Mouse (Mus musculus): ENCODE measurements around the gene Sbpl.

Gene Sbpl

GRCm38 (mm10) chr17:23955174-23955573 is at the start of gene Sbpl:
Gene Sbpl, minus strand, starts transcription at chr17:23955274.
- no peak for DNase-seq (ENCODE audit: low spot score)

GRCm38 (mm10) chr17:24004071-24004665 is 49.1 kb upstream of the Sbpl start:
- DNase-seq (ENCODE audit: low spot score), result no peak

DNA sequence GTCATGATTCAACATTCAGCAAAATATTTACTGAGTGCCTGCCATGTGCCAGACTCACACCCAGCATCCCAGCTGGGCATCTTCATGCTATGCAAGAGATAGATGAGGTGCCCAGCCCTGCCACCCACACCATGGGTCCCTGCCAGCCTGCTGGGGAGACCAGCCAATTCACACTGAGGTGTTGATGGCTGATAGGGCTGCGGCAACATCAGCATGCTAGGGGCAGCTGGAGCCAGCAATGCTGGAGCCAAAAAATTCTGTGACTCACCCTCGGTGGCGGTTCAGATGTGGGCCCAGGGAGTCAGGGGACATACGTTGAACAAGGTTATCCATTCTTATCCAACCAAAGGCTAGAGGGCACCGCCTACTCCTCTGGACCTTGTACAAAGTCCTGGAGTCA is 45.3 kb upstream of the Sbpl start:
- peak; percentile 32 for DNase-seq (ENCODE audit: low spot score)

DNA sequence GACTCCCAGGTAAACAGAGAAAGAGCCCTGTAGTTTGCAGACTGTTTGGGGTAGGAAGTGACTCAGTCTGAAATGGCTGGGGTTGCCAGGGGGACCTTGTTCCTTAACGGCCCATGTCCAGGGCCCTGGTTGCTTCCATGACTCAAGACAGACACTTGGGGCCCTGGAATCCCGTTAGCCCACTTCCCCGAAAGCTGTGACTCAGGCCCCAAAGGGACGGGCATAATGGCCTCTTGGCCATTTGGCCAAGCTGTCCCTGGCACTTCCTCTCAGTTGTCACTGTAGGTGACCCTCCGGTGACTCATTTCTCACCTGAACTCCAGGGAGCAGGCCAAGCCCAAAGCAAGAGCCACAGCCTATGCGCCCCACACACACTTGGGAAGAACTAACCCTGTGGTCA is 43.3 kb upstream of the Sbpl start:
- no peak for DNase-seq (ENCODE audit: low spot score)

DNA sequence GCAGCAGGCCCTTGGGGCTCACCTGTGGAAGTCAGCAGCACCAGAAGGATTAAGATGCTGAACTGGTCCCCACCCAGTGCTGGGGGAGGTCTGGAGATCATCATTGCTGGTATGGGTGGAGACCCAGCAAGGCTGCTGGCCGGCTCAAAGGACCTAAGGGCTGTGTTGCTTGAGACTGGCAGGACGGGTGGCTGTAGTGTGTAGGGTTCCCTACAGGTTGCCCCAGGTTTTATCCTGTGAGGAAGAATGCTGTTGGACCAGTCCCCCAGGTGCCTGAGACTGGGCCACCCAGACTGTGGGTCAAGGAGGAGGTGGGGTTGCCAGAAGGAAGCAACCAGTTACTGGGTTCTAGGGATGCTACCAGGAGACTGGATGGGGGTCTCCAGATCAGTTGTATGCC is 42.8 kb upstream of the Sbpl start, which contains the start of gene Prss22:
Gene Prss22, minus strand, starts transcription at position 200 of the 400 bp plus-strand sequence.
- no peak for DNase-seq (ENCODE audit: low spot score)

DNA sequence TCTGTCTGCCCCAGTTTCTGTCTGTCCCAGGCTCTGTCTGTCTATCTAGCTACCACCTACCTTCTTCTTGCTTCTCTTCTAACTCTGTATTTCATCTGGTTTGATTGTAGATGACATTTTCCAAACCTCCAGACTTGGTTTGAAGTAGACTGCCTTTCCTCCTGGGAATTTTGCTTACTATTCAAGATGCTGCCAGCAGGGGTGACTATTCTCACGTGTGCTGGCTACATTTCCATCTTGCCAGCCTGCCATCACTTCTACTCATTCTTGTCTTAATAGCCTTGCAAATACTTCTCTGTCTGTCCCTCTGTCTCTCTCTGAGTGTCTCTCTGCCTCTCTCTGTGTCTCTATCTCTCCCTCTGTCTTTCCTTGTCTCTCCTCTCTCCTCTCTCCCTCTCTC is 40.3 kb upstream of the Sbpl start:
- no peak for DNase-seq (ENCODE audit: low spot score)

DNA sequence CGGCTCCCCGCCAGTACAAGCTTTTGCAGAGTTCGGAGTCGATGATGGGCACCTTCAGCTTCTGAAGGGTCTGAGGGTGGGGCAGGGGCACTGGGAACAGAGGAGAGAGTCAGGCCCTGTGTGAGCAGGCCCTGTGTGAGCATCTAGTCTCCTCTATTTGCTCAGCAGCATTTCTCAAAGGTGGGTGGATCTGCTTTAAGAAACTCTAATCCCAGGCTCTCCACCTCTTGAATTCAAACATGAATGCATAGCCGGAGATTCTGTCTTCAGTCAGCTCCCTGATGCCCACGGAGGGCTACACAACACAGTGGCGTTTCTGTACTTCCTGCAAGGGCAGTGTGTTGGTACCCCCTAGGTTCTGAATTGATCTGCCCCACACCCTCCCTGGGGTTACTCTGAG is 39.6 kb upstream of the Sbpl start:
- no peak for DNase-seq (ENCODE audit: low spot score)

- peak; percentile 90 for DNase-seq (ENCODE audit: low spot score)
These were observed 38.7 kb upstream of the Sbpl start for GRCm38 (mm10) chr17:23993559-23994428.

DNA sequence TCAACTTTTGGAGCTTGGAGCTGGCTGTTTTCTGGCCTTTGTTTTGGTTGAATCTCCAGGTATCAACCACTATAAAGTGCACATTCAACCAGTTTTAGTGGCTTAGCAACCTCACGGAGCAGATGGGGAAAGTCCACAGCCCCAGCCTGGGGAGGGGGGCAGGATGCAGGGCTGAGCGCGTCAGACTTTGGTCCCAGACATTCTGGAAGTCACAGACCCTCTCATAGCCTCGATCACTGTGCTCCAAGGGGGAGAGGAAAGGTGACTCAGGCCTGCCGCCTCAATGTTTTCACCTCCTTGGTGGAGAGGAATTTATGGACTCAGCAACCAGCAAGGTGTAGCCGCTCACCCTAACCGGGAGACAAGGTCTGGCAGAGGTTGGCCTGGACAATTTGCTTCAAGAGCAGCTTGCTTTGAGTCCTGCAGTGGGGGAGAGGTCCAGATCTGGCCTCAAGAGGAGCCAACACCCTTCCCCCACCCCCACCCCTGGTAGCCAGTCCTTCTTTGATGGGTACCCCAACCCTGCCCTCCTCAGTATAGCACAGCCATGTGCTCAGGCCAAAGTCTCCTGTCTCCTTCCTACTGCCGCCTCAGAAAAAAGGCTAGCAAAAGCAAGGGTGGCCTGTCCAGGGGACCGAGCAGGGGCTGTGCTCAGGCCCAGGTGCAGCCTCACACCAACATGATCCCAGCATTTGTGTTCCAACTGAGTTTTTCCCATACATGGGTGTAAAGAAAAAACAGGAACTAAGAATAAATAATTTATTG is 37.9 kb upstream of the Sbpl start:
- no peak for DNase-seq (ENCODE audit: low spot score)

GRCm38 (mm10) chr17:23989802-23990201 is 34.7 kb upstream of the Sbpl start:
- no peak for DNase-seq (ENCODE audit: low spot score)

DNA sequence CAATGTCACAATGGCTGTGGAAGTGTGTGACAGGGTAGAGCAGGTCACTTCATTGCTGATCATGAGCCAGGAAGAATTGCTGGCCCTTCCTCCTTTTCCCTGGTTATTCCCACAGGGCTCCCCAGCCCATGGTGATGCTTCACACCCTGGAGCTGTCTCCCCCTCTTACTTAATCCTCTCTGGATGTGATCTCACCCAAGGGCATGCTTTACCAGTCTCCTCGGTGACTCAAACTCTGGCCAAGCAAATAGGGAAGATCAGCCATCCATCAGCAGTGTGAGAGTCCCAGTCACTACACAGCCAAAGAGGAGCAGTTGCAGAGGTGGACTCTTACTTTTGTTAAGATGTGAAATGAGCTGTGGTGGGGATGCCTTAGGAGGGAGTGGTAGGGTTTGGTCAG is 29.9 kb upstream of the Sbpl start:
- no peak for DNase-seq (ENCODE audit: low spot score)

- DNase-seq (ENCODE audit: low spot score), result no peak
These were observed 27.8 kb upstream of the Sbpl start for GRCm38 (mm10) chr17:23982912-23983311.

- DNase-seq (ENCODE audit: low spot score), result no peak
These were observed 25.3 kb upstream of the Sbpl start, which contains the start of gene Prss30 for GRCm38 (mm10) chr17:23980297-23980909. Gene Prss30, minus strand, starts transcription at chr17:23980566.

- DNase-seq (ENCODE audit: low spot score), result no peak
These were observed 24.4 kb upstream of the Sbpl start for GRCm38 (mm10) chr17:23979471-23979870.

- DNase-seq (ENCODE audit: low spot score), result no peak
These were observed 21.6 kb upstream of the Sbpl start for GRCm38 (mm10) chr17:23976665-23977064.

GRCm38 (mm10) chr17:23971315-23971714 is 16.2 kb upstream of the Sbpl start:
- DNase-seq (ENCODE audit: low spot score), result no peak

DNA sequence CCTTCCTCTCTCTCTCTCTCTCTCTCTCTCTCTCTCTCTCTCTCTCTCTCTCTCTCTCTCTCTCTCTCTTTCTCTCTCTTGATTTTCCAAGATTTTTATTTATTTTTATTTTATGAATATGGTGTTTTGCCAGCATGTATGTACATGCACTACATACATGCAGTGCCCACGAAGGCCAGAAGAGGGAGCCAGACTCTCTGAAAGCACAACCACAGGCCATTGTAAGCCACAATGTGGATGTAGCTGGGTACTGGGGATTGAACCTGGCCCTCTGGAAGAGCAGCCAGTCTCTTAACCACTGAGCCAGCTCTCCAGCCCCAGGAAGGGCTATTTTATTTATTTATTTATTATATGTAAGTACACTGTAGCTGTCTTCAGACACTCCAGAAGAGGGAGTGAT is 14.2 kb upstream of the Sbpl start:
- peak; percentile 70 for DNase-seq (ENCODE audit: low spot score)

GRCm38 (mm10) chr17:23968780-23969179 is 13.7 kb upstream of the Sbpl start:
- DNase-seq (ENCODE audit: low spot score), result no peak

- no peak for DNase-seq (ENCODE audit: low spot score)
These were observed 11.8 kb upstream of the Sbpl start for GRCm38 (mm10) chr17:23966658-23967401.

- no peak for DNase-seq (ENCODE audit: low spot score)
These were observed 10.8 kb upstream of the Sbpl start for GRCm38 (mm10) chr17:23965805-23966425.

- no peak for DNase-seq (ENCODE audit: low spot score)
These were observed 6.6 kb upstream of the Sbpl start for GRCm38 (mm10) chr17:23961573-23962122.

Measured in ovary, postnatal 36 days (tissue).